In genomic region chr17:10373727-10374126, GRCm38 (mm10) we compare ENCODE assay signal across 24 mouse cellular contexts. TPM values are rescaled to one million over a fixed set of nuclear protein-coding genes. Genes with fewer than 3 reads are reported as not detected.
DNase-seq lines count a peak whose midpoint lies in the region; ATAC-seq lines count a peak whose summit lies in the region.
"Had no signal": no experiment of that assay in that cellular context is flagged by ENCODE, and none has a peak within 500 bp of the region (broad histone marks: within the 10 kb centered on the region; RNA-seq: fewer than 3 reads in every experiment).

No protein-coding gene starts in this region.

- H3K36me3 ChIP-seq in forebrain, embryonic 12.5 days (replicated peaks): no peaks in the 10 kb centered on the region
- H3K36me3 ChIP-seq in forebrain, embryonic 11.5 days (ENCODE audit: control insufficient read depth, insufficient read depth, low read length): no peaks in the 10 kb centered on the region
- no peaks in the 10 kb centered on the region for H3K36me3 ChIP-seq in heart, embryonic 15.5 days
- H3K36me3 ChIP-seq in neural tube, embryonic 14.5 days (ENCODE audit: control insufficient read depth, insufficient read depth, low read length): no peaks in the 10 kb centered on the region
- no peaks in the 10 kb centered on the region for H3K36me3 ChIP-seq in neural tube, embryonic 15.5 days
- H3K36me3 ChIP-seq in limb, embryonic 10.5 days: no peaks in the 10 kb centered on the region
- H3K36me3 ChIP-seq: kidney, embryonic 15.5 days had no signal

- H3K9ac ChIP-seq in forebrain, embryonic 12.5 days: no peak overlapping the region
- no peak overlapping the region for H3K9ac ChIP-seq in forebrain, embryonic 11.5 days (ENCODE audit: low read length)
- no peak overlapping the region for H3K9ac ChIP-seq in heart, embryonic 15.5 days
- H3K9ac ChIP-seq in neural tube, embryonic 14.5 days (replicated peaks; ENCODE audit: low read depth, low read length): no peak overlapping the region
- no peak overlapping the region for H3K9ac ChIP-seq in neural tube, embryonic 15.5 days (replicated peaks)
- H3K9ac ChIP-seq: kidney, embryonic 15.5 days had no signal

- no peak overlapping the region for H3K4me3 ChIP-seq in forebrain, embryonic 12.5 days (replicated peaks)
- H3K4me3 ChIP-seq in forebrain, embryonic 11.5 days (ENCODE audit: low read depth, low read length): no peak overlapping the region
- no peak overlapping the region for H3K4me3 ChIP-seq in heart, embryonic 15.5 days
- H3K4me3 ChIP-seq in neural tube, embryonic 14.5 days (ENCODE audit: low read depth, low read length): no peak overlapping the region
- no peak overlapping the region for H3K4me3 ChIP-seq in neural tube, embryonic 15.5 days (replicated peaks)
- H3K4me3 ChIP-seq in limb, embryonic 10.5 days: no peak overlapping the region
- H3K4me3 ChIP-seq: kidney, embryonic 15.5 days; left cerebral cortex, adult 2 months had no signal

- no peak for DNase-seq in forebrain, embryonic 11.5 days (ENCODE audit: low spot score)
- no peak for DNase-seq in heart, postnatal 36 days
- DNase-seq in limb, embryonic 10.5 days (ENCODE audit: low spot score): no peak
- DNase-seq in cerebellum, adult 8-10 months: no peak
- DNase-seq: adrenal gland, postnatal 25 days; cerebellum, adult 11 months; cerebellum, postnatal 25 days; kidney, postnatal 4 days; layer of hippocampus, adult 9-11 months; left cerebral cortex, postnatal 4 days; lung, adult 2 months; lung, postnatal 36 days; right cerebral cortex, postnatal 14 days; spleen, adult 18-20 months; thymus, adult 18-20 months had no signal

- H3K27ac ChIP-seq in forebrain, embryonic 12.5 days: 0 out of 2 replicates have a peak overlapping the region, but pooled peaks have one; percentile 3
- H3K27ac ChIP-seq in forebrain, embryonic 11.5 days (ENCODE audit: low read depth, low read length): no peak overlapping the region
- peak overlapping the region; percentile 69 for H3K27ac ChIP-seq in heart, embryonic 15.5 days
- H3K27ac ChIP-seq in neural tube, embryonic 14.5 days (ENCODE audit: low read depth, low read length): no peak overlapping the region
- no peak overlapping the region for H3K27ac ChIP-seq in neural tube, embryonic 15.5 days (replicated peaks)
- 0 out of 2 replicates have a peak overlapping the region, but pooled peaks have one; percentile 46 for H3K27ac ChIP-seq in limb, embryonic 10.5 days
- H3K27ac ChIP-seq: hindbrain, postnatal 0 days; kidney, embryonic 15.5 days; left cerebral cortex, adult 2 months had no signal

- H3K4me1 ChIP-seq in forebrain, embryonic 12.5 days: peaks cover 16% of the 10 kb centered on the region
- H3K4me1 ChIP-seq in forebrain, embryonic 11.5 days (replicated peaks; ENCODE audit: control insufficient read depth, insufficient read depth, low read length): peaks cover 6% of the 10 kb centered on the region
- peaks cover 55% of the 10 kb centered on the region for H3K4me1 ChIP-seq in heart, embryonic 15.5 days (replicated peaks)
- H3K4me1 ChIP-seq in neural tube, embryonic 14.5 days (ENCODE audit: control insufficient read depth, insufficient read depth, low read length): no peaks in the 10 kb centered on the region
- peaks cover 7% of the 10 kb centered on the region; the same call in 1 of the 2 replicates for H3K4me1 ChIP-seq in neural tube, embryonic 15.5 days
- H3K4me1 ChIP-seq in limb, embryonic 10.5 days: peaks cover 38% of the 10 kb centered on the region
- H3K4me1 ChIP-seq: kidney, embryonic 15.5 days had no signal

- peak; percentile 53; the same call in 1 of the 2 replicates for ATAC-seq in forebrain, embryonic 12.5 days (ENCODE audit: low FRiP score)
- no peak for ATAC-seq in forebrain, embryonic 11.5 days (replicated peaks; ENCODE audit: low FRiP score)
- no peak for ATAC-seq in heart, embryonic 15.5 days (replicated peaks; ENCODE audit: insufficient number of reproducible peaks, insufficient read depth, low FRiP score, low read depth)
- peak; percentile 49; the same call in 1 of the 2 replicates for ATAC-seq in neural tube, embryonic 14.5 days (ENCODE audit: low read depth)
- no peak for ATAC-seq in neural tube, embryonic 15.5 days (ENCODE audit: low FRiP score)
- ATAC-seq: hindbrain, postnatal 0 days; intestine, postnatal 0 days had no signal

- no peaks in the 10 kb centered on the region for H3K27me3 ChIP-seq in forebrain, embryonic 12.5 days
- no peaks in the 10 kb centered on the region for H3K27me3 ChIP-seq in forebrain, embryonic 11.5 days (ENCODE audit: control insufficient read depth, insufficient read depth, low read length)
- no peaks in the 10 kb centered on the region for H3K27me3 ChIP-seq in heart, embryonic 15.5 days
- H3K27me3 ChIP-seq in neural tube, embryonic 14.5 days (ENCODE audit: control insufficient read depth, insufficient read depth, low read length): no peaks in the 10 kb centered on the region
- H3K27me3 ChIP-seq in neural tube, embryonic 15.5 days (replicated peaks): no peaks in the 10 kb centered on the region
- H3K27me3 ChIP-seq in limb, embryonic 10.5 days (ENCODE audit: low read depth, poor library complexity, severe bottlenecking): no peaks in the 10 kb centered on the region
- H3K27me3 ChIP-seq: kidney, embryonic 15.5 days had no signal

- WGBS in forebrain, embryonic 12.5 days: 72% methylated on average over 3 of the region's 3 CpGs
- 75% methylated on average over 3 of the region's 3 CpGs for WGBS in forebrain, embryonic 11.5 days
- WGBS in heart, embryonic 15.5 days: 34% methylated on average over 3 of the region's 3 CpGs
- WGBS in neural tube, embryonic 14.5 days: 74% methylated on average over 3 of the region's 3 CpGs
- WGBS in neural tube, embryonic 15.5 days: 67% methylated on average over 3 of the region's 3 CpGs
- 72% methylated on average over 3 of the region's 3 CpGs for WGBS in limb, embryonic 10.5 days

- H3K9me3 ChIP-seq in forebrain, embryonic 12.5 days: 0 out of 2 replicates have a peak, but pooled peaks cover 2% of the 10 kb centered on the region
- no peaks in the 10 kb centered on the region for H3K9me3 ChIP-seq in forebrain, embryonic 11.5 days (ENCODE audit: control insufficient read depth, low read length)
- H3K9me3 ChIP-seq in heart, embryonic 15.5 days (replicated peaks): no peaks in the 10 kb centered on the region
- H3K9me3 ChIP-seq in neural tube, embryonic 14.5 days (ENCODE audit: control insufficient read depth, low read length): no peaks in the 10 kb centered on the region
- H3K9me3 ChIP-seq in neural tube, embryonic 15.5 days (replicated peaks): no peaks in the 10 kb centered on the region
- no peaks in the 10 kb centered on the region for H3K9me3 ChIP-seq in limb, embryonic 10.5 days (replicated peaks)
- H3K9me3 ChIP-seq: kidney, embryonic 15.5 days had no signal

- intact Hi-C loops in heart, postnatal 36 days (cut with DNase I): loop anchor here (5.0 kb wide), 3 partner anchors 36 to 281 kb away; no protein-coding TSS in a partner anchor

- H3K4me2 ChIP-seq in forebrain, embryonic 12.5 days: no peak overlapping the region
- no peak overlapping the region for H3K4me2 ChIP-seq in forebrain, embryonic 11.5 days (ENCODE audit: low read depth, low read length, severe bottlenecking)
- no peak overlapping the region for H3K4me2 ChIP-seq in heart, embryonic 15.5 days
- no peak overlapping the region for H3K4me2 ChIP-seq in neural tube, embryonic 14.5 days (ENCODE audit: low read depth, low read length)
- H3K4me2 ChIP-seq in neural tube, embryonic 15.5 days: no peak overlapping the region
- H3K4me2 ChIP-seq: kidney, embryonic 15.5 days; liver, embryonic 11.5 days had no signal

RNA-seq across cellular contexts. Expression of gene Qk, which starts 54.1 kb away (rescaled TPM):
- polyA plus RNA-seq in forebrain, embryonic 12.5 days (2016; fragmentation: Nextera tagmentation; extraction: Ambion mirVana): 63.0 and 69.3 TPM in 2 replicates
- 64.6 and 66.1 TPM in 2 replicates for polyA plus RNA-seq in forebrain, embryonic 11.5 days (2014; fragmentation: Nextera tagmentation; extraction: Ambion mirVana)
- polyA plus RNA-seq in heart, embryonic 15.5 days (2015; fragmentation: Nextera tagmentation; extraction: Ambion mirVana): 34.3 and 43.3 TPM in 2 replicates
- 100 to 1,000 TPM; 419 to 431 TPM for total RNA-seq in heart, postnatal 36 days (2021)
- polyA plus RNA-seq in neural tube, embryonic 14.5 days (2014; fragmentation: Nextera tagmentation; extraction: Ambion mirVana): 64.6 and 70.0 TPM in 2 replicates
- polyA plus RNA-seq in neural tube, embryonic 15.5 days (2015; fragmentation: Nextera tagmentation; extraction: Ambion mirVana): 38.9 and 44.0 TPM in 2 replicates
- polyA plus RNA-seq in limb, embryonic 10.5 days (2016; fragmentation: Nextera tagmentation; extraction: Ambion mirVana): 23.9 and 24.2 TPM in 2 replicates

Comparison
In these comparisons a context has a peak if more than half of its experiments do, and no peak if none do; other contexts are left out.
1. ATAC-seq: peak in forebrain, embryonic 12.5 days (single experiment) and neural tube, embryonic 14.5 days (single experiment); none in forebrain, embryonic 11.5 days (single experiment), heart, embryonic 15.5 days (single experiment) and neural tube, embryonic 15.5 days (single experiment).
2. H3K27ac ChIP-seq: peak in forebrain, embryonic 12.5 days (single experiment), heart, embryonic 15.5 days (single experiment) and limb, embryonic 10.5 days (single experiment); none in forebrain, embryonic 11.5 days (single experiment), neural tube, embryonic 14.5 days (single experiment) and neural tube, embryonic 15.5 days (single experiment).